Mouse (Mus musculus): ENCODE data around the gene Map7. TPM values are rescaled to one million over a fixed set of nuclear protein-coding genes. Genes with fewer than 3 reads are reported as not detected.

Gene Map7
- total RNA-seq, 4 experiments from 2014 or later, result 106 to 165 (median 135) TPM

DNA sequence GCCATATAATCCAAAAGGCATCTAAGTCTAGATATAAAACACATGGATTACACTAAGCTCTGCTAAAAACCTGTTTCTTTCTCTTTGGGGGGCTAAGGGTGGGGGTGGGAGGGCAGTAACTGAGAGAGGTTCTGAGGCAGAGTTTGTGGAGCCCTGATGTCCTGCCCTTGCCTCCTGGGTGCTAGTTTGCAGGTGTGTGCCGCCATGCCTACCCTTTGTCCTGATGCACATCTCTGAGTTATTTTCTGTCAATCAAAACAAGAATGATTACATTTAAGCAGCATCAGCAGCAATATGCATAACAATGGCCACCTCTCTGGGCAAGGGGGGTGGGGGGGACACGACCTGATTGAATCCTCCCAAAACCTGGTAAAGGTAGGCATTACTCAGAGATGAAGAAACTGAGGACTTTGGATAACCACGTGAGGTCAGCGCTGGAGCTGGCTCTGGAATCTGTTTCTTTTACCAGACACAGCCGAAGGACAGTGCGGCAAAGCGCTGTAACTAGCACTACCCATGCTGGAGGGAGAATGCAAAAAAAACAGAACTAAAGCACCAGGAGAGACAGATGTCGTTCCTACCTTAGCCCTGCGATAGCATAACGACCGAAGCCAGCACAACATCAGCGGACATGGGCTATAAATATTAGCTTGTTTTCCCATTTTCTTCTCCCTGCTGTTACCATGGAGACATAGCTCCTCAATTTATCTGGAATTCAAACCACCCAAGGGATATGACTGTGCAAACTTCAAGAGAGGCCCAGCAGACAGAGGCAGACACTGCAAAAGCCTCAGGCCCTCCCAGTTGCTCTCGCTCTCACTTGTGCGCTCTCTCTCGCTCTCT lies 137.9 kb downstream of the Map7 start:
- DNase-seq (ENCODE audit: low spot score in 2 of 2), result peak in 1 of 2 experiments; percentile 34

DNA sequence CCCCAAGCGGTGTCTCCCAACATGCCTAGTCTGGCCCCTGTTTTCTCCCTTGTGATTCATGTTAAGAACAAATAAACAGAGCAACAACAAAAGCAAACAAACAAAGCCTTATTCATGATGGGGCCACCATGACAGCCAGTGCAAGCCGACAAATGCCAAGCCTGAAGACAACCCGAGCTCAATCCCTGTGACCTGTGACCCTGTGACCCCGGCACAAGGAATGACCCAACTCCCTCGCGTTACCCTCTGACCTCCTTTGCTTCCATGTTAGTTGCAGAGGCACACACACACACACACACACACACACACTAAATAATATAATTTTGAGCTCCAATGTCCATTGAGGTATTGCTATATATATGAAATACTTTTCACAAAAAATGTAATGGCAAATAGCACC lies 139.1 kb downstream of the Map7 start:
- no peak for DNase-seq (ENCODE audit: low spot score in 2 of 2)

DNA sequence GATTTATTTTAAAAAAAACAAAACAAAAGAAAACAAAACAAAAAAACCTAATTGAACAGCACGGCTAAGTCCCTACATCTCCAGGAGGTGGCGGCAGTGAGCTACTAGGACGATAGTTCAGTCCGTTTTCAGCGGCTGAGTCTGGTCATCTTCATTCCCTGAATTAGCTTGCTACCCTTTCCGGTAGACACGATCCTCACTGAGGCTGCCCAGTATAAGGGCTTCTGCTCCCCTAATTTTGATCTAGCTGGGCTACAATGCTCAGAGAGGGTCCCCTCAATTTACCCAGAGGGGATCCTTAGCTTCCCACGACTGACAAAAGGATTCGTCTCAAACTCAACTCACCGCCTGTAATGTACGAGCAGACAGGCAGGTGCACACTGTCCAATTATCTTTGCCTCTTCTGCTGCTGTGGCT lies 142.2 kb downstream of the Map7 start:
- peak; percentile 57 to 78 for DNase-seq (ENCODE audit: low spot score in 2 of 2)

DNA sequence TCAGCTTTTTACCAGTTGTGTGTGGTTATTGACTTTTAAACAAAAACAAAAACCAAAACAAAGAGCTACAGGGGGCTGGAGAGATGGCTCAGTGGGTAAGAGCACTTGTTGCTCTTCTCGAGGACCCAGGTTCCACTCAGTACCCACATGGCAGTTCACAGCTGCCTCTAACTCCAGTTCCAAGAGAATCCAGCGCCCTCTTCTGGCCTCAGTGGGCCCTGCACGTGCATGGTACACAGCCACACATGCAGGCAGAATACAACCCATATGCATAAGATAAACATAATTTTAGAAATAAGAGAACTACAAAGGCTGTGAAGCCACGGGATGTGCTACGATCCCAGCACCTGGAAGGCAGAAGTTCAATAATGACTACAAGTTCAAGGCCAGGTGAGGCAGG lies 147.7 kb downstream of the Map7 start:
- DNase-seq (ENCODE audit: low spot score in 2 of 2), result no peak

DNA sequence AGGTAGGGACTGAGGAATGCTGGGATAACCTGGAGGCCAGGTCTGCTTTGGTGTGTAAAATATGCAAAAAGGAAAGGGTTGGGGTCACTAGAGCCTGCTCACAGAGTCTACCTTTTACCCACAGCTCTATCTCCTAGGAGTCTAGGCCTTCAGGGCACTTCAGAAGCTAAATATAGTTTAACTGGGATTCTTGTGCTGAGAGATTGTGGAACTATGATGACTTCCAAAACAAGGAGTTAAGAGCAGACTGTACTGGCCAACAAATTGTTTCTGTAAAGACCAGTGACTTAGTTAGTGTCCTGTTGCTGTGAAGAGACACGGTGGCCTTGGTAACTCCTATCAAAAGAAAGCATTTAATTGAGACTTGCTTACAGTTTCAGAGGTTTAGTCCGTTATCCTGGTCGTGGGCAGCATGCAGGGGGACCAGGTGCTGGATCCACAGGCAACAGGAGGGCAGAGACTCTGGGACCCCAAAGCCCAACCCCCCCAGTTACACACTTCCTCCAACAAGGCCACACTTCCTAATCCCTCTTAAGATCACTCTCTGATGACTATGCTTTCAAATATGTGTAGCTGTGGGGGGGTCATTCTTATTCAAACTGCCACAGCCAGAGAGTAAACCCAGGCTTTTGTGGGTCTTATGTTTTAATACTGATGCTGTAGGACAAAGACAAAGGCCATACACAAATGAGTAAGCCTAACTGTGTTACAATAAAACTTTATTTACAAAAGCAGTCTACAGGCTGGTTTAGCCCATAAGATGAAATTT lies 150.1 kb downstream of the Map7 start:
- no peak for DNase-seq (ENCODE audit: low spot score in 2 of 2)

DNA sequence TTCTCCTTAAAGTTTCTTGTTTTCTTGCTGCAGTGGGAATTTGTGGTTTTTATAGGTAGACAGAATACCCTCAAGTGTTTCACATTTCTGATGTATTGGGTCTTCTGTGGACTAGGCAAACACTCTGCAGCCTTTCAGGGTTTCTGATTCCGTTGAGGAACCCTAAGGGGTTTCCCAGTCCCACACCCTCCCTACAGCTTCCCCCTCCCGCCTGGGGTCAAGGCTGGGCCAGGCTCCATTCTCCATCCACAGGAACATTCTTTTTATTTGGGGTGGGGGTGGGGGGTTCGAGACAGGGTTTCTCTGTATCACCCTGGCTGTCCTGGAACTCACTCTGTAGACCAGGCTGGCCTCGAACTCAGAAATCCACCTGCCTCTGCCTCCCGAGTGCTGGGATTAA lies 150.8 kb downstream of the Map7 start:
- no peak for DNase-seq (ENCODE audit: low spot score in 2 of 2)

DNA sequence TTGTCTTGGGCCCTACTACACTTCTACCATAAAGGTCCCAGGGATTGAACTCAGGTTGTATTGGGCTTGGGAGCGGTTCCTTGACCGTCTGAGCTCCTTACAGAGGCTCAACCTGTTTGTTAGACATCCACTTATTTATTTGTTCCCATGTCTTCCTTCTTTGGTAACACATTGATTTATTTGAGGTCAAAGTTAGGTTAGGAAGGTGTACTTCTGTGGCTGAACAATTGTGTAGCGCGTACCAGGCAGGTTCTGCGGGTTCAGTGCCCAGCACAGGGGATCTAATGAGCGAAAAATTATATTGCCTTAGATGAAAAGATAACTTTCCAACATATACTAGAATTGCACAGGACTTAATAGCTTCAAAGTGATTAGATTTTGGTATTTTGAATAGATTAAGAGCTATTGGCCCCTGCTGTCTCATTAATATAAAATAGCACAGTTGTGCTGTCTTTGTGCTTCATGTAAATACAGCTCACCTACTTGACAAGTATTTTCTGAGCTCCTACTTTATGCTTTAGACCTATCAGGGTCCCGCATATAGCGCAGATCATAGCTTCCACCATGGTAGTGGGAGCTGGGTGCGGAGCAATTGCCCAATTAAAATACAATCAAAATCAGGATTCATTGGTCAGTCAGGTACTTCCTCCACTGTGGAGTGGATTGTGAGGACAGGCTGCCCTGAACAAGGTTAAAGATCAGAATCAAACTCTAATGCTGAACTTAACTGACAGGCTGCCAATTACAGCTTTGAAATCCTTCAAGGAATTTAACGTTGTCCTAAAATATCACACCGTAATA lies 162.9 kb downstream of the Map7 start:
- no peak for DNase-seq (ENCODE audit: low spot score in 2 of 2)

DNA sequence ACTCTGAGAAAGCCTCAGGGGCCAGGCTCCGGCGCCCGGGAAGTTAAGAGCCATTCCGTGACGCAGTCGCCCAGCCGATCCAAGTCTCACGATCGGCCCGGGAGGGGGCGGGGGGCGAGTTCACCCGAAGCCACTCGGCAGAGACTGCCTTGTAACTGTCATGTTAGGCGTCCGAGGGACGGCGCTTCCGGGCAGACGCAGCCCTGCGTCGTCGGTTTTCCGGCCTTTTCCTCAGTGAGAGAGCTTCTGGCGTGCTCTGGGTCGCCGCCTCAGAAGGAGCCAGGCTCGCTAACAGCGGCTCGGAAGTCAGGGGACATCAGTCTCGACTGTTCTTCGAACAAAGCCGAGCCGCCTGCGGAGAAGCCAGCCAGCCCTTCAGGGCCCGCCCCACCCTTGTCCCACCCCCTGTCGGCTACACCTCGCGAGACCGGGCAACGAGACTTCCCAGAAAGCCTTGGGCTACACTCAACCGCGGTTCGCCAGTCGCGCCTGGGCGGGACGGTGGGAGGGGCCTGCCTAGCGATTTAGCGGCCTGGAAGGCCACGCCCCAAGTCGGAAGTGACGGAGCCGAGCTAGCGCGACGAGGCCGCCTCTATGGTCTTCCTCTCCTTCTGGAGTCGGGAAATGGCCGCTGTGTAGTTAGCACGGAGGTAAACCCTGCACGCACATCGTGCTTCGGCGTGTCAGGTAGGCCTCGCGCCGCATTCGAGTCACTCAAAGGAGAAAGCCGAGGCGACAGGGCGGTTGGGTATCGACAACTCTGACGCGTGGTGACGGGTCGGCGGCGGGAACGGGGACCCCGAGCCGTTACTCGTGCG lies 163.9 kb downstream of the Map7 start, which contains the start of gene Bclaf1:
Gene Bclaf1, plus strand, starts transcription at position 552 of the 818 bp plus-strand sequence.
- peak; percentile 98 to 99 for DNase-seq (ENCODE audit: low spot score in 2 of 2)

DNA sequence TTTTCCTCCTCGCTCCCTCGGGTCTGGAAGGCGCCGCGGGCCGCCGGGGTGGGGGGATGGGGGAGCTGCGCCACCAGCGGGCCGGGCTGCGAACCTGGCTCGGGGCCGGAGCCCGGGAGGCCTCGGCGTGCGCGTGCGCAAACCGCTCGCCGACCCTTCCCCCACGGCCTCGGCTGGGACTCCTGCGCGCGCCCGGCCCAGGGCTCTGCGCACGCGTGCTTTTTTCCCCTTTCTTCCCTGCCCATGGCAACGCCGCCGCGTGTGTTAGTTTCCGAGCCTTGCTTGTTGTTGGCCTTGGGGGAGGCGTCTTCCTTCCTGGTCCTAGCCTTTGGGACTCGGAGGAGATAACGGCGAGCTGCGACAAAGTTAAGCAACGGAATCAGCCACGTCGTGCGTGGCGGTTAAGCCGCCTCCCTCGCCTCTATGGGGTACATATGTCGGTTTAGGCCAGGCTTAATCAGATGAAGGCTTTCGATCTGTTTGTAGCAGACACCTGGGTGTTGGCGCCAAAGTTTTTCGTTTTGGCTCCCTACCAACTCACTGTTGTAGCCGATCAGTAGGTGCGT lies 164.5 kb downstream of the Map7 start:
- peak; percentile 82 to 87 for DNase-seq (ENCODE audit: low spot score in 2 of 2)

DNA sequence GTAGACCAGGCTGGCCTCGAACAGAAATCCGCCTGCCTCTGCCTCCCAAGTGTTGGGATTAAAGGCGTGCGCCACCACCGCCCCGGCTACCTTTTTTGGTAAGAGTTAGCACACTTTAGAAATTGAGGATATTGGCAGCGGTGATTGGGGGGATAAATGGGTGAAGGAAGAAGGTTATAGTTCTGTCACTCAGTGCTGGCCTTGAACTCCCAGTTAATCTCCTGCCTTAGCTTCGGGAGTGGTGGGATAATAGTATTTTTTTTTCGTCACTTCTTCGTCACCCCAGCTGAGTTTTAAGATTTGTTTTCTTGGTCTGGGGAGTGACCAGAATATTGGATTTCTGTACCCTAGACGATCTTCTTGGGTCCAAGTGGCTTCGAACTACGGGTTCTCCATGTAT lies 165.2 kb downstream of the Map7 start:
- DNase-seq (ENCODE audit: low spot score in 2 of 2), result no peak

DNA sequence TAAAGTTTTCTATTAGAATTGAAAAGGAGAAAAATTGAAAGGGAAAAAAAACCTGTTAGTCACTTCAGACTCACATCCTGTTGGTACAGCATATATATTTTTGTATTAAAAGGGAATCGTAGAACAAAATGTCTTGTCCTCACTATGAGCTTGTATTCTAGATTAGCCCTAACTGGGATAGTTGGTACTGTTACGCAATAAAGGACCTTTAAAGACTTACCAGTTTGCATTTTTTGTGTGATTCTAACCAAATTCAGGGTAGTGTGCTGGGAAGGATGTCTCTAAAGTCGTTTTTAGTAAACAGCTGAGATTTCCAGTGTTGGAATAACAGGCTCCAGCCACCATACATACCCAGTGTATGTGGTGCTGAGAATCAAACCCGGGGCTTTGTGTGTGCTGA lies 165.7 kb downstream of the Map7 start:
- no peak for DNase-seq (ENCODE audit: low spot score in 2 of 2)

DNA sequence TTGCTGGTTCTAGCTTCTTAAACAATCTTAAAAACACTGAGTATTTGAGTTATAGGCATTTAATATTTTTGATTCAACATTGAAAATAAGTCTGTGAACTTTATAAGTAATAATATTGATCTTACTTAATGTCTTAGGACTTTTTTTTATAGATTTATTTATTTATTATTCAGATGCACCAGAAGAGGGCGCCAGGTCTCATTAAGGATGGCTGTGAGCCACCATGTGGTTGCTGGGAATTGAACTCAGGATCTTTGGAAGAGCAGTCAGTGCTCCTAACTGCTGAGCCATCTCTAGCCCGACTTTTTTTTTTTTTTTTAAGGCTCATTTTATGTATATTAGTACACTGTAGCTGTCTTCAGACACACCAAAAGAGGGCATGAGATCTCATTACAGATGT lies 166.5 kb downstream of the Map7 start:
- DNase-seq (ENCODE audit: low spot score in 2 of 2), result no peak

DNA sequence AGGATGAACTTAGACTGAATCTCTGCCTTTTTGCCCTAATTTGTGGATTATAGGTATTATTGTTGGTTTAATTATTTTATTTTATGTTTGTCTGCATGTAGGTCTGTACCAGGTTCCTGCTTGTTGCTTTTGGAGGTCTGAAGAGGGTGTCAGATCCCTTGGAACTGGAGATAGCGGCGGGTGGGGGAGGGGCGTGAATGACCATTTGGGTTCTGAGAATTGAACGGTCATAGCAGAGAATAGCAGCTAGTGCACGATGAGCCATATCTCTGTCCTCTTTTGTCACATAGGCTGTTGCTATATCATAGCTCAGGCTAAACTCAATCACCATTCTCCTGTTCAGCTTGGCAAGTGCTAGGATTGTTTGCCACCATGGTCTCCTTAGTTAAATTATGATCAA lies 169.2 kb downstream of the Map7 start:
- no peak for DNase-seq (ENCODE audit: low spot score in 2 of 2)

DNA sequence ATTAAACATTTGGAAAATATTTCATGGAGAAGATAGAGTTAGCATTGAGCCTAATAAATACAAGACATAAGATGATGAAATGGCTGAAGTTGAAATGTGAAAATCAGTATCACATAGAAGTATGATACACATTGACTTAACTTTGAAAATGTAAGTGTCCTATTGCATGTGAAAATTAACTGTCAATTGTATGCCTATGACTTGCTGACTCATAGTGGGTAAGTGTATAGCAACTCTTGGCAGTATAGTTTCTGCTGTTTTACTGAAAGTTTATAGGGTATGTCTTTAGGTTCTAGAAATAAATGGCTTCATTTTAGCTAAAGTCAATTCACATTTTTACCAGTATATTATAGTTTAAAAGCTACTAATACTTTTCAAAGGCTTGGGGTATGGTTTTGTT lies 178.0 kb downstream of the Map7 start:
- no peak for DNase-seq (ENCODE audit: low spot score in 2 of 2)

Small RNAs within 50 kb of the gene (microRNA-seq; reads per million reads assigned to microRNA genes)
- gene Mir6413, result 0 reads per million in 2 experiments

Other genes starting within 250 kb of the Map7 start
- gene Pex7, start 240.8 kb upstream of the Map7 start, total RNA-seq (2022), result 10 to 100 TPM; 20.8 to 24.8 (median 23.2) TPM
- gene Map3k5, start 214.0 kb upstream of the Map7 start, total RNA-seq (2022), result 10 to 100 TPM; 24.6 to 33.6 (median 24.8) TPM
- gene Bclaf1, start 164.0 kb downstream of the Map7 start, total RNA-seq (2022), result 100 to 1,000 TPM; 119 to 142 (median 137) TPM
- 1 to 10 TPM in 1 of 4 experiments, under 1 TPM in 3; 0.55 to 1.6 (median 0.83) TPM for gene Mtfr2, start 199.3 kb downstream of the Map7 start, total RNA-seq (2022)

Data from layer of hippocampus, adult 8-10 months (tissue).